Mouse (Mus musculus) kidney, adult 2 months (tissue): ENCODE measurements around the gene Cops4.

ENCODE experiments used
- CTCF ChIP-seq: fragments of 200-500 bp; conservative IDR thresholded peaks from 2 replicates; pipeline ENCODE4 v1.5.1; 2011; ENCODE audit warnings: low read depth, mild to moderate bottlenecking, control low read depth, low read length, moderate library complexity, mixed read lengths; ENCODE audit not compliant: insufficient read depth, insufficient read length
- POLR2A ChIP-seq: fragments of 200-500 bp; IDR thresholded peaks from one replicate; pipeline ENCODE4 v1.6.1; 2011; ENCODE audit warnings: low read depth, low read length, control low read depth

GRCm38 (mm10) chr5:100524921-100525320 is 6.8 kb downstream of the Cops4 start:
- TF ChIP-seq CTCF: no peak
- TF ChIP-seq POLR2A: no peak
